Mouse (Mus musculus): ENCODE data around the gene Gm10282. TPM values are rescaled to one million over a fixed set of nuclear protein-coding genes. Genes with fewer than 3 reads are reported as not detected.

Gm10282 gene
- polyA plus RNA-seq, 1 experiment from 2014 or later: 9.0 TPM

DNA sequence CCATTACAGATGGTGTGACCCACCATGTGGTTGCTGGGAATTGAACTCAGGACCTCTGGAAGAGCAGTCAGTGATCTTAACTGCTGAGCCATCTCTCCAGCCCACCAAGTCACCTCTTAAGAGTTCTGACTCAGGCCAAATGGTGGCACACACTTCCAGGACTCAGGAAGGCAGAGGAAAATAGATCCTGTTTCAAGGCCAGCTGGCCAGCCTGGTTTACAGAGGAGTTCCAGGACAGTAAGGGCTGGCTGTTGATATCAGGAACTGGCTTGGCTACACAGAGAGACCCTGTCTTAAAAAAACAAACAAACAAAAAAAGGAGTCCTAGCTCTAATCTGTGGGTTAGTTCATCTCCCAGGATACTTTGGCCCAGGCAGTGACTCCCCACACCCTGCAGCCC, 32.0 kb upstream of the Gm10282 start:
- Histone ChIP-seq H3K9me3 (no peaks in the 10 kb centered on the region), H3K36me3 (replicated peaks) (peaks cover 25% of the 10 kb centered on the region), H3K4me3 (no peak overlapping the region), H3K4me2 (no peak overlapping the region), H3K9ac (no peak overlapping the region), H3K27me3 (replicated peaks) (no peaks in the 10 kb centered on the region), H3K4me1 (no peaks in the 10 kb centered on the region), H3K27ac (no peak overlapping the region)
- ATAC-seq (replicated peaks): no peak

DNA sequence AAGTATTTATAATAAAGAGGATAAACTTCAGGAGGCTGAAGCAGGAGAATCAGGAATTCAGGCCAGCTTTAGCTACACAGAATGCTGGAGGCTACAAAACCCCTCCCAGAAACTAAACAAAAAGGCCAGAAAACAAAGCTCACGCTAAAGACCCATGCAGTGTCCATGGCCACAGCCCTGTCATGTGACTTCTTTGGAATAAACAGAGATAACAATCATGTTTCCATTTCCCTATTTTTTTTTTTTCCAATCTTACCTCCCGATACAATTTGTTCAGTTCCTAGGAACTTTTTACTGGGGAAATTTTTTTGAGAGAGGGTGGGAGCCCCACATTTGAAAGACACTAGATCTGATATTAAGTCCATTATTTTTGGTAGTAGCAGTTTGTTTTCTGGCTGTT, 31.2 kb upstream of the Gm10282 start:
- H3K9ac ChIP-seq: no peak overlapping the region
- peaks cover 23% of the 10 kb centered on the region for H3K36me3 ChIP-seq (replicated peaks)
- H3K27me3 ChIP-seq (replicated peaks): no peaks in the 10 kb centered on the region
- no peaks in the 10 kb centered on the region for H3K4me1 ChIP-seq
- WGBS: 81% methylated on average over 2 of the region's 2 CpGs
- no peak overlapping the region for H3K4me2 ChIP-seq
- H3K9me3 ChIP-seq: no peaks in the 10 kb centered on the region
- no peak overlapping the region for H3K27ac ChIP-seq
- no peak overlapping the region for H3K4me3 ChIP-seq
- no peak for ATAC-seq (replicated peaks)

DNA sequence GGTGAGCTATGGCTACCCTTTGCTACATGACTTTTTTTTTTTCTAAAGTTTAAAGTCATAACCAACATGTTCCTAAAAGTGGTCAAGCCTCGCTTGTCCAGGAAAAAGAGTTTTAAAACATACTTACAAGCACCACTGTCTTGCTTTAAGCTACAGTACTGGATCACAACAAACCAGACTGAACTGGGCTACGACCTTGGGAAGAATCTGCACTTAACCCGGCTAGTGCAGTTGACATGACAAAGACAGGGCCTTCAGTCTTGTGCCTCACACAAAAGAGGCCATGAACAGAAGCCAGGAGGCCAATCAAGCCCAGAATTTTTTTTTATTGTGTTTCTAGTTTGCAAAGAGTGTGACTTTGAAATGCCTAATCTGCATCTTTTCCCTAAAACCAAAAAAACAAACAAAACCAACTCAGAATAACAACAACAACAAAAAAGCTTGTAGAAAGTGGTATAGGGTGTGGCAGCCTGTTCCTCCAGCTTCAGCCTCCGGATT, 29.1 kb upstream of the Gm10282 start:
- no peaks in the 10 kb centered on the region for H3K4me1 ChIP-seq
- H3K4me2 ChIP-seq: no peak overlapping the region
- 81% methylated on average over 4 of the region's 4 CpGs for WGBS
- no peak overlapping the region for H3K4me3 ChIP-seq
- no peak for ATAC-seq (replicated peaks)
- peaks cover 13% of the 10 kb centered on the region for H3K36me3 ChIP-seq (replicated peaks)
- no peak overlapping the region for H3K27ac ChIP-seq
- H3K9me3 ChIP-seq: no peaks in the 10 kb centered on the region
- no peaks in the 10 kb centered on the region for H3K27me3 ChIP-seq (replicated peaks)
- H3K9ac ChIP-seq: no peak overlapping the region

DNA sequence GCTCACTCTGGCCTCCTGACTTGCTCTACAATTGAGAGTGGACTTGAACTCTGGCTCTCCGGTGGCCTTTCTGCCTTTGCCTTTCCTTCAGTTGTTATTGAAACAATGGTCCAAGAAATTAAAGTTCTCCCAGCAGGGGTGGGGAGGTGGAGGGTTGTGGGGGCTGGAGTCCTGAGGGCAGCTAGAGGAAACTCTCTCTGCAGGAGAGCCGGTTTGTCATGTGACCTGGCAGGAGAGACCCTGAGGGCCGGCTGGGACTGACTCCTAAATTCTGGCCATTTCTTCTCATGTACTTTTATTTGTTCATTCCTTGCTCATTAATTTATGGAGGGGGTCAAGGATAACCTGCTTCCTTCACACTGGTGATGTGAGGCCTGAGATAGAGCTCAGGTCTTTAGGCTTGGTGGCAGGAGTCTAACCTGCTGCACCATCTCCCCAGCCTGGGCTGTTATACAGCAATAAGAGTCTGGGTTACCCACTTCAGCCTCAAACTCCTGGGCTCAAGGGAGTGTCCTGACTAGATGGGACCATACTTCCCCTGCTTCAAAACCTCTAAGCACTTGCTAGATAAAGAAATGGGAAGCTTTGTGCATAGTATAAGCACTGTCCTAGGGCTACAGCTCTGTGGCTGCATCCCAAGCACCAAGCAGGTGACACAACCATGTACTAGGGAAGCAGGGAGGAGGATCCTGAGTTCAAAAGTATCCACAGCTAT, 28.5 kb upstream of the Gm10282 start:
- ATAC-seq (replicated peaks): no peak
- H3K36me3 ChIP-seq (replicated peaks): peaks cover 9% of the 10 kb centered on the region
- no peak overlapping the region for H3K4me3 ChIP-seq
- 56% methylated on average over 3 of the region's 3 CpGs for WGBS
- H3K27me3 ChIP-seq (replicated peaks): no peaks in the 10 kb centered on the region
- H3K4me2 ChIP-seq: no peak overlapping the region
- H3K4me1 ChIP-seq: no peaks in the 10 kb centered on the region
- no peaks in the 10 kb centered on the region for H3K9me3 ChIP-seq
- no peak overlapping the region for H3K27ac ChIP-seq
- H3K9ac ChIP-seq: no peak overlapping the region

DNA sequence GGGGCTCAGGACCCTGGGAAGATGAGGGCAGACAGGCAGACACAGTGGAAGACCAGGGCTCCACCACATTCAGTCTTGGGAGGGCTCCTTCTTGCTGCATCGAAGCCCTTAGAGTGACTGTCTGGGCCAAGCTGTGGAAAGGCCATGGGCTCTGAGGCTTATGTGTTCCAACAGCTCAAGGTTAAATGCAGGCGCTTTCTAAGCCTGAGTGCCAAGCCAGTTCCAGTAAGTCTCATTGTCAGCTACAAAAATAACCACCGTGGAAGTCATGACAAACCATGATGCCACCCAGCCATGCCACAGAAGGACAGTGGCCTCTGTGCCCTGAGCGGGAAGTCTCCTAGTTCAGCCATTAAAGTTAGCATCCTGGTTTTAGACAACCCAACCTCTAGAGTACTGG, 26.6 kb upstream of the Gm10282 start:
- no peaks in the 10 kb centered on the region for H3K36me3 ChIP-seq (replicated peaks)
- H3K4me1 ChIP-seq: no peaks in the 10 kb centered on the region
- H3K4me3 ChIP-seq: no peak overlapping the region
- H3K9me3 ChIP-seq: no peaks in the 10 kb centered on the region
- H3K27me3 ChIP-seq (replicated peaks): no peaks in the 10 kb centered on the region
- H3K27ac ChIP-seq: no peak overlapping the region
- 93% methylated on average over 4 of the region's 4 CpGs for WGBS
- no peak overlapping the region for H3K9ac ChIP-seq
- no peak for ATAC-seq (replicated peaks)
- no peak overlapping the region for H3K4me2 ChIP-seq

DNA sequence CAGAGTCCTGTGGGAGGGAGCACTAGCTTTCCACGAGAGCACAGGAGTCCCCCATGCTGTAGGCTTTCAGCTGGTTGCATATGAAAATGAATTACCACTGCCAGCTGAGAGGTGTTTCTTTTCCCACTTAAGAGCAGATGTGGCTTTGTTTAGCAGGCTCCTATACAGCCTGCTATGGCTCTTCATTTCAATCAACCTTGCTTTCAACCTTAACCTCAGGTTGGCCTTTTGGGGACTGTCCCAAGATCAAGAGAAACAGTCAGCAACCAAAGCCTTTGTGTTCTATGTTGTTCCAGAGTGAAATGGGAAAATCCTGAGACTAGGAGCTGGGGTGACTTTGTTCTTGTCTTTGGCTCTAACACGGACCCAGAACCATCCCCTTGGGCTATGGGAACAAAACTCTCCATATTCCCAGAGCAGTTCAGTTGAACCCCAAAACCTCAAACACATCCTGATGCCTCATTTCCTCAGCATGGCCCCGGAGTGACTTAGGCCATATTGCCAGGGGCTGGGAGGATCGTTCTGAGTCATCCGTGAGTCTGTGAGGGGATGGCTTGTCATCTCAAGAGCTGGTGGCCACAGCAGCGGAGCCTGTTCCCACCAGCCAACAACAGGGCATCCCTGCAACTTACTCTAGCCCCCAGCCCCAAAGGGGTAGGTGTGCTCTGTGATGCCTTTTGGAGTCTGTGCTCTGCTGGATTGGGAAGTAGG, 25.9 kb upstream of the Gm10282 start:
- Histone ChIP-seq H3K9ac (no peak overlapping the region), H3K27me3 (replicated peaks) (no peaks in the 10 kb centered on the region), H3K4me3 (no peak overlapping the region), H3K27ac (no peak overlapping the region), H3K4me2 (no peak overlapping the region), H3K9me3 (no peaks in the 10 kb centered on the region), H3K36me3 (replicated peaks) (no peaks in the 10 kb centered on the region), H3K4me1 (no peaks in the 10 kb centered on the region)
- 86% methylated on average over 6 of the region's 6 CpGs for WGBS
- ATAC-seq (replicated peaks): no peak

DNA sequence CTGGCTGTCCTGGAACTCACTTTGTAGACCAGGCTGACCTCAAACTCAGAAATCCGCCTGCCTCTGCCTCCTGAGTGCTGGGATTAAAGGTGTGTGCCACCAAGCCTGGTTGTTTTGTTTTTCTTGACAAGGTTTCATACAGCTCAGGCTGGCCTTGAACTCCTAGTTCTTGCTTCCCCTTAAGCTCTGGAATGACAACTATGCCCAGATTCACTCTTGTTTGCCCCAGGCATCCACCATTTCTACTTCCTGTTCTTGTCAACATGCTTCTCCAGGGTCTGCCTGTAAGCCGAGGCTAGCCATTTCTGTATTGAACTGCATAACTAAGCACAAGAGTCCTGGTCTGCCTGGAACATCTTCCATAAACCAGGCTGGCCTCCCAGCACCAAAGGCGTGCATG, 24.1 kb upstream of the Gm10282 start:
- WGBS: 89% methylated on average over 3 of the region's 3 CpGs
- H3K36me3 ChIP-seq (replicated peaks): no peaks in the 10 kb centered on the region

DNA sequence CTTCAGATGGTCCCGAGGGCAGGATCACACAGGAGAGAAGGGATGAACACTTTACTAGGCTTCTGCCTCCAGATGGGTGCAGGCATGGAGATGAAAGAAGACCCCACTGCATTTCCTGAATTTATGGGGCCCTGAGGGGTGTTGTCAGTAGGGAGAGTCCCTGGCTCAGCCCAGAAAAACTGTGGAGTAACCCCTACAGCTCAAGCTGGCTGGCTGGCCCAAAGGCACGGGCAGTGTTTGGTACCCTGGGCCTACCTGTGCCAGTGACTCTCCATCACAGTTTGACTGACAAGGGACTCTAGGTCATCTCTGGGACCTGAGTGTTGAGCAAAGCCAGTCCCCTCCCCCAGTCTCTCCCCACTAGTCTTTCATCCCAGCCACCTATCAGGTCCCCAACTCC, 19.6 kb upstream of the Gm10282 start:
- peaks cover 30% of the 10 kb centered on the region for H3K27me3 ChIP-seq (replicated peaks)
- no peaks in the 10 kb centered on the region for H3K9me3 ChIP-seq
- WGBS: 81% methylated on average over 2 of the region's 2 CpGs
- H3K4me1 ChIP-seq: peaks cover 6% of the 10 kb centered on the region
- H3K4me2 ChIP-seq: no peak overlapping the region
- H3K27ac ChIP-seq: no peak overlapping the region
- H3K9ac ChIP-seq: no peak overlapping the region
- no peak for ATAC-seq (replicated peaks)
- H3K36me3 ChIP-seq (replicated peaks): no peaks in the 10 kb centered on the region
- no peak overlapping the region for H3K4me3 ChIP-seq

More for the DNA sequence above, 24.1 kb upstream of the Gm10282 start:
- H3K4me2 ChIP-seq: no peak overlapping the region
- no peaks in the 10 kb centered on the region for H3K27me3 ChIP-seq (replicated peaks)
- no peaks in the 10 kb centered on the region for H3K9me3 ChIP-seq
- no peak overlapping the region for H3K27ac ChIP-seq
- no peak overlapping the region for H3K9ac ChIP-seq
- ATAC-seq (replicated peaks): no peak
- no peaks in the 10 kb centered on the region for H3K4me1 ChIP-seq
- no peak overlapping the region for H3K4me3 ChIP-seq

DNA sequence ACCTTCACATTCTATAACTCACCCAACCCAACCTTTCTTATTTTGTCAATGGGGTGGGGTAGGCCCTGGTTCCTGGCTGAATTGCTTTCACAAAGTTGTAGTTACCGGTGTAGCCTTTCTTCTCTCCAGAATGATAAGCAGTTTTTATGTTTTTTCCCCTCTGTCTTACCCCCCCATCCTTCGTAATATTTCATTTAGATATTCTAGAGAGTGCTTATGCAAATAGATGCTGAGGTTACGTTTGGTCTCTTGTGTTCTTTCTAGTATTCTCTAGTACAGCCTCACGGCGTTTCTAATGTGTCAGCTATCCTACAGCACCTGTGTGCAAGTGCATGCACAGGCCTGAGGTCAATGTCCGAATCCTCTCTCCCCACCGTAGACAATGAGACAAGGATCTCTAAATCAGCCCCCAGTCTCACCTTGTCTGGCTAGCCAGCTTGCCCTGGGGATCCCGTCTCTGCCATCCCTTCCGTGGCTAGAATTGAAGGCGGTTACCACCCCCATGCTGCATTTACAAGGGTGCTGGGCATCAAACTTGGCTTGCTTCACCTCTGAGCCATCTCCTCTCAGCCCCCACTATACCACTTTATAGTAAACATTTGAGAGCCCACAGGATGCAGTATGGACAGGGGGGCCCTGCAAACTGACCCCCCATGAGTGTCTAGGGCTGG, 19.1 kb upstream of the Gm10282 start:
- no peak for ATAC-seq (replicated peaks)
- H3K4me1 ChIP-seq: peaks cover 11% of the 10 kb centered on the region
- H3K9ac ChIP-seq: no peak overlapping the region
- no peak overlapping the region for H3K4me2 ChIP-seq
- H3K36me3 ChIP-seq (replicated peaks): no peaks in the 10 kb centered on the region
- 84% methylated on average over 10 of the region's 10 CpGs for WGBS
- peaks cover 36% of the 10 kb centered on the region for H3K27me3 ChIP-seq (replicated peaks)
- no peak overlapping the region for H3K4me3 ChIP-seq
- H3K9me3 ChIP-seq: no peaks in the 10 kb centered on the region
- H3K27ac ChIP-seq: no peak overlapping the region

DNA sequence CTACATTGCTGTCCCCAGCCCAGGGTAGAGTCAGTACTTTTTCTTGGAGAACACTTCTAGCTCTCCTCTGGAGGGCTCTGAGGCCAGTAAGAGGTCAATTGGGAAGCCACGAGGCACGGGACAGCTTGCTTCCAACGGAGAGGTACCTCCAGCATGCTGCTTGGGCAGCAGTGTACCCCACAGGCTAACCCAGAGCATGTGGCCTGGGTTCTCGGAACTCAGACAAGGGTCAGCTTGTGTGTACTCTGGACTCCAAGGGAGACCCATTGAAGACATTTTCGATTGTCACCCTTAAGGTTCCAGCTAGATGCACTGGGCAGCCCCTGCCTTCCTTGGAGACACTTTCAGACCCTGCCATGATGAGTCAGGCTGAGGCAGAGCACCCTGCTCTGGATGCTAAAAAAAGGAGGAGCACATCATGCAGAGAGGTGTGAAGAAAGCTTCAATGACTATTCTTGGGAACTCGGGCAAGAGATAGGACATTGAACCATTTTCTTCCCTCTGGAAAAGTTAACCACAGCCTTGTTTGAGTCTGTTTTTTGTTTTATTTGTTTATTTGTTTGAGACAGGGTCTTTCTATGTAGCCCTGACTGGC, 18.2 kb upstream of the Gm10282 start:
- no peak overlapping the region for H3K4me3 ChIP-seq
- H3K4me1 ChIP-seq: peaks cover 19% of the 10 kb centered on the region
- H3K27me3 ChIP-seq (replicated peaks): peaks cover 41% of the 10 kb centered on the region
- no peaks in the 10 kb centered on the region for H3K36me3 ChIP-seq (replicated peaks)
- no peak overlapping the region for H3K27ac ChIP-seq
- no peak overlapping the region for H3K4me2 ChIP-seq
- no peak for ATAC-seq (replicated peaks)
- H3K9me3 ChIP-seq: no peaks in the 10 kb centered on the region
- 75% methylated on average over 6 of the region's 6 CpGs for WGBS
- H3K9ac ChIP-seq: no peak overlapping the region

DNA sequence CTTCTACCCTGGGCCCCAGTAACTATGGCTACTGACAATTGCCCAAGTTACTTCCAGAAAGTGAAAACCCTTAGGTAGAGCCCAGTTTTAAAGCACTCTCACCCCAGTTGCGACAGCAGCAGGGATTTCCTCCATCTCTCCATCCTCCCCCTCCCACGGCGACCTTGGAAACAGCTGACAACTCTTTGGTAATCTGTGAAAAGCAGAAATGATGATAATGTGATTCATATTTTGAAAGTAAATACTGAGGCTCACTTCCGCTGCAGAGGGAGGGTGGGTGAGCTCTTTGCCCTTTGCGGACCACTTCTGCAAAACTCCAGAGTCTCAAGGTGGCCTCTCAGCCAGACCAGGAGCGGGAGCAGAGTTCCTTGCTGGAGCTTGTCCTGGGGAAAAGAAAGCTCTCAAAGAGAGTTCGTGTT, 17.4 kb upstream of the Gm10282 start:
- Histone ChIP-seq H3K9ac (no peak overlapping the region), H3K4me3 (no peak overlapping the region), H3K4me2 (no peak overlapping the region), H3K9me3 (no peaks in the 10 kb centered on the region), H3K36me3 (replicated peaks) (no peaks in the 10 kb centered on the region), H3K4me1 (peaks cover 22% of the 10 kb centered on the region), H3K27ac (no peak overlapping the region), H3K27me3 (replicated peaks) (peaks cover 41% of the 10 kb centered on the region)
- no peak for ATAC-seq (replicated peaks)
- WGBS: 77% methylated on average over 7 of the region's 7 CpGs

DNA sequence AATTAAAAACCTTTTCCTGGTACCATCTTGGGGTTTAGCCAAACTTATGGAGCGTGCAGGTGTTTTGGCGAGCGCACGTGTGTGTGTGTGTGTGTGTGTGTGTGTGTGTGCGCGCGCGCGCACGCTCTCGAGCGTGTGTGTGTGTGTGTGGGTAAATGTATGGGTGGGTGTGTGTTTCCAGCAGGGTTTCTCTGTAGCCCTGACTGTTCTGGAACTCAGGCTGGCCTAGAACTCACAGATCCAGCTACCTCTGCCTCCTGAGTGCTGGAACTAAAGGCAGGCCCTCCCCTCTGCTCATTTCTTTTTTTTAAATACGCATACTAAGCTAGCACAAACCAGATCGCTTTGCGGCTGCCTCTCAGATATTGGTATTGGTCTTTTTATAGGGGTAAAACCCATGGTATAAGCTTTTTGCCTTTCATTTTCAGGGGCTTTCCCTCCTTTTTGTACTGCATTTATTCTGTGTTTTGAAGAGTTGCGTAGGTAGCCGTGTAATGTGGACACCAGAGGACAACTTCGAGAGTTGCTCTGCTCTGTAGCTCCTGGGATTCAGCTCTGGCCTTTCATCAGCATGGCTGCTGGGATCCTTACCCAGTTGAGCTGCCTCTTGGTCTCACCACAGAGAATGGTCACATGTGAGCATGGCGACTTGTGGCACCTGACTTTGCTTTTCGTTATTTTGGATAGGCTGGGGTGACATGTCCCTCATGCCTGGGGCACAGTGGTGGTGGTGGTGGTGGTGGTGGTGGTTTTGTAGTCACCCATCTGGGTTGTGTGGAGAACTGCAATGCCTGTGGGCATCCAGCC, 16.8 kb upstream of the Gm10282 start:
- Histone ChIP-seq H3K9me3 (no peaks in the 10 kb centered on the region), H3K9ac (no peak overlapping the region), H3K4me1 (peaks cover 22% of the 10 kb centered on the region), H3K4me3 (no peak overlapping the region), H3K36me3 (replicated peaks) (no peaks in the 10 kb centered on the region), H3K27ac (no peak overlapping the region), H3K4me2 (no peak overlapping the region), H3K27me3 (replicated peaks) (peaks cover 41% of the 10 kb centered on the region)
- 91% methylated on average over 20 of the region's 20 CpGs for WGBS
- no peak for ATAC-seq (replicated peaks)

Data from midbrain, embryonic 15.5 days (tissue).